Mouse (Mus musculus) heart, embryonic 13.5 days (tissue): Measurements from ENCODE around the gene Eppin. TPM values are rescaled to one million over a fixed set of nuclear protein-coding genes. Genes with fewer than 3 reads are reported as not detected.

Experiments used
- ATAC-seq: fragments of 200-750 bp; cut with Nextera tagmentation; 2 replicates; pipeline ENCODE4 v1.8.0; 2017; ENCODE audit warnings: moderate TSS enrichment; ENCODE audit not compliant: insufficient number of reproducible peaks, low FRiP score, low TSS enrichment; ENCODE audit errors: extremely low read depth
- H3K27ac ChIP-seq: fragments of 300-500 bp; sonication (generic); replicated peaks from 2 replicates; pipeline ENCODE4 v1.5.1; 2015; ENCODE audit warnings: moderate library complexity, mild to moderate bottlenecking, inconsistent platforms
- H3K27me3 ChIP-seq: fragments of 300-500 bp; sonication (generic); replicated peaks from 2 replicates; pipeline ENCODE4 v1.6.1; 2015; ENCODE audit warnings: mild to moderate bottlenecking, inconsistent platforms
- H3K36me3 ChIP-seq: fragments of 300-500 bp; sonication (generic); 2 replicates; pipeline ENCODE4 v1.6.1; 2015; ENCODE audit warnings: mild to moderate bottlenecking, inconsistent platforms
- H3K4me1 ChIP-seq: fragments of 300-500 bp; sonication (generic); 2 replicates; pipeline ENCODE4 v1.6.1; 2015; ENCODE audit warnings: inconsistent platforms
- H3K4me2 ChIP-seq: fragments of 300-500 bp; sonication (generic); 2 replicates; pipeline ENCODE4 v1.6.1; 2015; ENCODE audit warnings: inconsistent platforms, mild to moderate bottlenecking, moderate library complexity
- H3K4me3 ChIP-seq: fragments of 300-500 bp; sonication (generic); 2 replicates; pipeline ENCODE4 v1.5.1; 2015; ENCODE audit warnings: moderate library complexity, mild to moderate bottlenecking, inconsistent platforms
- H3K9ac ChIP-seq: fragments of 300-500 bp; sonication (generic); 2 replicates; pipeline ENCODE4 v1.6.1; 2015; ENCODE audit warnings: inconsistent platforms, mild to moderate bottlenecking, moderate library complexity
- H3K9me3 ChIP-seq: fragments of 300-500 bp; sonication (generic); 2 replicates; pipeline ENCODE4 v1.6.1; 2016; ENCODE audit warnings: inconsistent platforms
- WGBS: fragments of 180-500 bp; shearing (Covaris S2); methylation state at CpG from one replicate; pipeline ENCODE4 v1.1.7; 2015; ENCODE audit warnings: mixed read lengths; 5-methylcytosine and 5-hydroxymethylcytosine counted together
- polyA plus RNA-seq: library from polyadenylated mRNA; unstranded; fragments of >200 nt; fragmentation: Nextera tagmentation; extraction: Ambion mirVana; gene quantifications from 2 replicates; pipeline ENCODE4 v1.2.1, GENCODE M21; 2015

Gene Eppin
- polyA plus RNA-seq, 1 experiment from 2014 or later, result not detected

DNA sequence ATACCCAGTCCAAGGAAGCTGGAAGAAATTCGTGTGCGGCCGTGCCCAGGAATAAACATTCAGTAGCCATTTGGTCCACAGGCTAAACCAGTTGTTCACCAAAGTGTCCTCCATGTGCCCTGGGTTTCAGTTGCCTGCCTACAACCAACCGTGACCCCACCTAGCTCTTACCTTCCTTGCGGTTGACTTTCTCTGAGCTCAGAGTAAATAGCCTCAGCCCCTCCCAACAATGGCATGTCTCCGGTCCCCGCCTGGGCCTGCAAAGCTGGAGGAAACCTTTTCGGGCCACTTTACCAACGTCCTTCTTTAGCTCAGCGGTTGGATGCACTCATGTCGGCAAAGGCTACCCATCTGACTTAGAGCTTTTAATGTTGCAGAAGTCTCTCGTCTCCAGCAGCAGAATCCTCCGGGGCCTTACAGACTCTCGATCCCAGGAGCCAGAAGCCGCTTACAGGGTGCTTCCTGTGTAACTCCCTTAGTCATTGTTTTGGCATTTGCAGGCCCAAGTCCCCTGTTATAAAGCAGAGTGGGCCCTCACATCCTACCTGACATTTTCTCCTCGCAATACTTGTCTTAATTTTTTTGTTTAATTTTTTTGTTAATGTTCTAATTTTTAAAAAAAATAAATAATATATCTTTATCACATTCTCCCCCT, 34.3 kb downstream of the Eppin start:
- Histone ChIP-seq H3K9me3 (no peaks in the 10 kb centered on the region), H3K4me3 (no peak overlapping the region), H3K36me3 (no peaks in the 10 kb centered on the region), H3K9ac (no peak overlapping the region), H3K27me3 (peaks cover 37% of the 10 kb centered on the region), H3K4me1 (peaks cover 21% of the 10 kb centered on the region), H3K27ac (no peak overlapping the region), H3K4me2 (peak overlapping the region; percentile 16; the same call in 1 of the 2 replicates)
- 36% methylated on average over 16 of the region's 16 CpGs for WGBS
- ATAC-seq, result 0 out of 2 replicates have a peak, but pooled peaks have one; percentile 37

DNA sequence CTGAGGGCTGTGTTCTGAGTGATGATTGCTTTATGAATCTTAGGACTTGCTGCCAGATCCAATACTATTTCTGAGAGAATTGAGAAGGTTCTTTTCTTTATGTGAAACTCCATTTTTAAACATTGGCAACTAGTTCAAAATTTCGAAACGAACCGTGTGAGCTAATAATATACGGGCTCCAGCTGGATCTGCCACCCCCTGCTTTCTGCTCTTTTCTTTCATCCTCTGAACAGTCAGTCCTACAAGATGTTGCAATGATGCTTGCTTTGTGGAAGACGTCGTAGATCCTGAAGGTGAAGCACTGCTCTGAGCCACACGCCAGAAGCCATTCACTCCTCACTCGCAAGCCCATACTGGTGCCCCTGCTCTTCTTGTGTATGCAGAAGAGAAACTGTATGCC, 35.0 kb downstream of the Eppin start:
- no peak overlapping the region for H3K9ac ChIP-seq
- H3K4me2 ChIP-seq, result no peak overlapping the region
- H3K4me3 ChIP-seq, result no peak overlapping the region
- no peaks in the 10 kb centered on the region for H3K9me3 ChIP-seq
- H3K27me3 ChIP-seq, result peaks cover 32% of the 10 kb centered on the region
- WGBS, result 80% methylated on average over 8 of the region's 8 CpGs
- no peaks in the 10 kb centered on the region for H3K36me3 ChIP-seq
- H3K27ac ChIP-seq, result no peak overlapping the region
- ATAC-seq, result no peak
- peaks cover 16% of the 10 kb centered on the region for H3K4me1 ChIP-seq

DNA sequence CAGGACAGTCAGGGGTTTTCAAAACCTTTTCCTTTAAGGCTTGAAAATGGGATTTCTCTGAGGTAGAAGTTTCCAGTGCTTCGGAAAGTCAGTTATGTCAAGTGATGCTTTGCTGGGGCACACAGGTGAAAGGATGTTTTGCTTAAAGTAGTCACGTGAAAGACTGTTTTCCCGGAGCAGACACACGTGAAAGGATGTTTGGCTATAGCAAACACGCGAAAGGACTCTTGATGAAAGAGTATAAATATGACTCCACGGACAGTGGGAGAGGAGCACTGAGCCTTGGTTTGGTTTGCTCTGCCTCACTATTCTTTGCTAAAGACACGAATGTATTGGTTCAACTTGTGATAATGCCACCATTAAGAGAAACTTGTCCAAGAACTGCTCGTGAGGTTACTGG, 41.9 kb downstream of the Eppin start:
- H3K4me3 ChIP-seq, result no peak overlapping the region
- H3K27me3 ChIP-seq, result peaks cover 18% of the 10 kb centered on the region
- no peak overlapping the region for H3K27ac ChIP-seq
- no peak overlapping the region for H3K4me2 ChIP-seq
- 81% methylated on average over 9 of the region's 9 CpGs for WGBS
- no peaks in the 10 kb centered on the region for H3K9me3 ChIP-seq
- peaks cover 7% of the 10 kb centered on the region; the same call in 1 of the 2 replicates for H3K4me1 ChIP-seq
- H3K36me3 ChIP-seq, result no peaks in the 10 kb centered on the region
- no peak for ATAC-seq
- no peak overlapping the region for H3K9ac ChIP-seq

DNA sequence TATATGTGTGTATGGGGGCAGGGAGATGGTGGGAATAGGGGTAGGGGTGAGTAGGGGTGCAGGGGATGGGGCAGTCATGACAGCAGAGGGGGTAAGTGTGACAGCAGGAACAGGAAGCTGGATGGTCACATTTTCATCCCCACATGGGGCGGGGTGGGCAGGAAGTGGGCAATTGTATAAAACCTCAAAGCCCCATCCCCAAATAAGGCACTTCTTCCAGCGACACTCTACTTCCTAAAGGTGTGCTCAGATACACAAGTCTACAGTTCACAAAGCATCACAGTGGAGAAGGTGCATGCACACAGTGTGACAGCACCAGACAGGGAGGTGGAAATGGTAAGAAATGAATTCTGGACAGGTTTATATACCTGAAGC, 42.5 kb downstream of the Eppin start:
- Histone ChIP-seq H3K27me3 (peaks cover 18% of the 10 kb centered on the region), H3K4me3 (no peak overlapping the region), H3K36me3 (no peaks in the 10 kb centered on the region), H3K27ac (no peak overlapping the region), H3K9me3 (no peaks in the 10 kb centered on the region), H3K4me2 (no peak overlapping the region), H3K9ac (no peak overlapping the region), H3K4me1 (peaks cover 7% of the 10 kb centered on the region; the same call in 1 of the 2 replicates)
- WGBS, result 71% methylated on average over 2 of the region's 2 CpGs
- ATAC-seq, result no peak

DNA sequence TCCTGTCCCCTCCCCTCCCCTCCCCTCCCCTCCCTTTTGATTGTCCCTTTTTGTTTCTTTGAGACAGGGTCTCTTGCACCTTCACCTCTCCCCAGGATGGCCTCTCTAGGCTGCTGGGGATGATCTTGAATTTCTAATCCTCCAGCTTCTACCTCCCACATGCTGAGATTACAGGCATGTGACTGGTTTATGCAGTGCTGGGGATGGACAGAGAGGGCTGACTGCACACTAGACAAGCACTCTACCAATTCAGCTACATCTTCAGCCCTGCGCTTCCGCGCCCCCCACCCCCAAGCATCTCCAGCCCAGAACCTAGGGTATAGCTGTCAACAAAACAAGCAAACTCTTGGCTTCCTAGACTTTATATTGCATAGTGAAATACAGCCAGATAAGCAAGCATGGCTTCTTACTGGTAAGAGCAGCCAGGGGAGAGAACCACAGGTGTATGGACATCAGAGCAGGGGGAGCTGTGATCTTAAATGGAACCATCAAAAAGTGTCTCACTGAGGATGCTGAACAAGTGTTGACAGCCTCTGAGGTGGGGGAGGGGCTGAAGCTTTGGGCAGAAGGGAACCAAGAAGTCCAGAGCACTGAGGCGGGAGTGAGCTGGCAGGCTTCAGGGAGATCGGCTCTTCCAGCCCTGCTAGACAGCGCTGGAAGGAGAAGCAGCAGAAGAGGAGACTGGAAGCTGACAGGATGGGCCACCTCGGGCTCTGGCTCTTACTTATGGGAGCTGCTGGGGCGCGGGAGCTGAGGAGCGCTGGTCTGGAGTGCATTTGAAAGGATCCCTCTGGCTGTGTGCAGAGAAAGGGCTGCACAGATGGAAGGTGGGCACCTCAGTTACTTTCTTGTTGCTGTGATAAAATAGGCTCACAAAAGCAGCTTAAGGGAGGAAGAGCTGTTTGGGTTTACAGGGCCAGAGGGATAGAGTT, 43.2 kb downstream of the Eppin start:
- Histone ChIP-seq H3K4me1 (peaks cover 7% of the 10 kb centered on the region; the same call in 1 of the 2 replicates), H3K9ac (peak overlapping the region; percentile 0; the same call in 1 of the 2 replicates), H3K4me2 (no peak overlapping the region), H3K27me3 (peaks cover 18% of the 10 kb centered on the region), H3K9me3 (no peaks in the 10 kb centered on the region), H3K4me3 (no peak overlapping the region), H3K27ac (no peak overlapping the region), H3K36me3 (no peaks in the 10 kb centered on the region)
- WGBS, result 17% methylated on average over 10 of the region's 10 CpGs
- no peak for ATAC-seq

DNA sequence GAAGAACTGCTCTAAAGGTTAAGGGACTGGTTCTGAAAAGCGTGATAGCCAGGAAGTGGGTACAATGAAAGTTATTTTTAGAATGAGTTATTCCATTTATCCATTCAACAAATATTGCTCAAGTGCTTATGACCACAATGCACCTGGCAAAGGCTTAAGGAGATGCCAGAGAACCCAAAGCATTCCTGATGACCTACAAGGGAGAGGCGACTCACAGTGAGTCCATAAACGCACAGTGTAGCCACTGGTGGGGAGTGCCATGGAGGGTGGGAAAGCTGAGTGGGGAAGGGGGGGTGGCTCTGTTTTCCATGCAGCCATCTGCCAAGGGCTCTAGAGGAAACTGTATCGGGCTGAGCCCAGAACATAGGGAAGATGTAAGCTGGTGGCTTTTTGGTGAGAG, 44.1 kb downstream of the Eppin start:
- ATAC-seq, result no peak
- WGBS, result 40% methylated on average over 4 of the region's 4 CpGs

DNA sequence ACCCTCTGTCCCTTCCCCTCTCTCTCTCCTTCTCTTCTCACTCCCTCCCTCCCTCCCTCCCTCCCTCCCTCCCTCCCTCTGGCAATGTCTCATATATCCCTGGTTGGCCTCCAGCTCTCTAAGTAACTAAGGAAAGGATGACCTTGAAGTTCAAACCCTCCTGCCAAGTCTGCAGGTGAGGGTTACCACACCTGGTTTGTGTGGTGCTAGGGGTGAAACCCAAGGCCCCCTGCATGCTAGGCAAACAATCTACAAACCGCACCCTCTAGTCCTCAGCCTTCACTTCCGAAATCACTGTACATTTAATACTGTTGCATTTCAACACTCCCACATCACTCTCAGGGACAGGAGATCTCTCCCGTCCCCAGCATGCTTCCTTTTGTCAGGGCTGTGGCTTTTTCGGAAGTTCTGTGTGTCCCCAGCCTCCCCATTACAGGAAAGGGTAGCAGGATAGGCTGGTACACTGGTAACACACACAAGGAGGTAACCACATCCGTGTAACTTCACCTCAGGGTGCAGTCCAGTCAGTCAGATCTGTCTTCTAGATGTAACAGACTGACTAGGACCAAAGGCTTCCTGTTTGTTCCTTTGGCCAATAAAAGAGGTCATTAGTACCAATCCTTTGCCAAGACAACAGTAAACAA, 48.8 kb downstream of the Eppin start:
- 45% methylated on average over 5 of the region's 5 CpGs for WGBS

More for the DNA sequence above, 44.1 kb downstream of the Eppin start:
- Histone ChIP-seq H3K27me3 (peaks cover 18% of the 10 kb centered on the region), H3K27ac (no peak overlapping the region), H3K9me3 (no peaks in the 10 kb centered on the region), H3K4me2 (no peak overlapping the region), H3K9ac (no peak overlapping the region), H3K4me1 (peaks cover 7% of the 10 kb centered on the region; the same call in 1 of the 2 replicates), H3K36me3 (no peaks in the 10 kb centered on the region), H3K4me3 (no peak overlapping the region)

DNA sequence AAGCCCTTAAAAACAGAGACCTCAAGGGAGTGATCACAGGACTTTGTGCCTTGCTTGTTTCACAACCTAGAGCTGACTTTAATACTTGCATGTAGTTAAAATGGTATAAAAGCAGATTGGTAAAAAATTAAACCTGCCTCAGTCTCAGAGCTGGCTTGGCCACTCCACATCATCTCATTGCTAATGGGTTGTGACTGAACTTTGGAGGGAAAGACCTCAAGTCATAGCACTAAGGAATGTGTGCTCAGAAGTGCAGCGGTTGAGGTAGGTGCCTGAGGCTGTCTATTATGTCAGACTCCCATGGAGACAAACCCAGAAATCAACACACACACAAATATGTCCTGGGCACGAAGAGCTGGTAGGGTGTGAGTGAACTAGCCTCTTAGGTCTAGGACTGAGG, 49.6 kb downstream of the Eppin start:
- Histone ChIP-seq H3K27me3 (peaks cover 3% of the 10 kb centered on the region), H3K4me2 (no peak overlapping the region), H3K27ac (no peak overlapping the region), H3K4me1 (no peaks in the 10 kb centered on the region), H3K9me3 (0 out of 2 replicates have a peak, but pooled peaks cover 6% of the 10 kb centered on the region), H3K36me3 (no peaks in the 10 kb centered on the region), H3K4me3 (no peak overlapping the region), H3K9ac (no peak overlapping the region)
- no peak for ATAC-seq
- 61% methylated on average over 2 of the region's 2 CpGs for WGBS

More for the DNA sequence above, 48.8 kb downstream of the Eppin start:
- Histone ChIP-seq H3K27ac (no peak overlapping the region), H3K9me3 (0 out of 2 replicates have a peak, but pooled peaks cover 6% of the 10 kb centered on the region), H3K4me2 (no peak overlapping the region), H3K4me3 (no peak overlapping the region), H3K9ac (no peak overlapping the region), H3K36me3 (no peaks in the 10 kb centered on the region), H3K27me3 (peaks cover 4% of the 10 kb centered on the region), H3K4me1 (no peaks in the 10 kb centered on the region)
- no peak for ATAC-seq

DNA sequence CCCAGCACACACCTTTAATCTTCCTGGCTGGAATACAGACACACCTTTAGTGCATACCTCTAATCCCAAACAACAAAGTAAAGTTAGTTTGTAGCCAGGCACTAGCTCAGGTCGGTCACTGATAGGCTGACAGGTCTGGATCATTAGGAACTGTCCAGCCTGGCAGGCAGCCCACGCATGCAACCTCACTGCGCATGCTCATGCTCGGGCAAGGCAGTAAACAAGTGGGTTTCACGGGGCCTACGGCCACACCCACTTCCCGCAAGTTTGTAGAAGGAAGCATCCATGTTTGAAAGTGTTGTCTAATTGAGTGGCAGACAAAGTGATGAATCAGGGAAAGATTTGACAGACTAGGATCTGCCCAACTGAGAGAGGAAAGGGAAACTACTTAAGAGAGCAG, 50.8 kb downstream of the Eppin start:
- Histone ChIP-seq H3K4me2 (no peak overlapping the region), H3K4me3 (no peak overlapping the region), H3K36me3 (no peaks in the 10 kb centered on the region), H3K4me1 (no peaks in the 10 kb centered on the region), H3K9me3 (0 out of 2 replicates have a peak, but pooled peaks cover 6% of the 10 kb centered on the region), H3K27ac (no peak overlapping the region), H3K27me3 (no peaks in the 10 kb centered on the region; the same call in none of the 2 replicates), H3K9ac (no peak overlapping the region)
- no peak for ATAC-seq
- WGBS, result 78% methylated on average over 7 of the region's 7 CpGs

DNA sequence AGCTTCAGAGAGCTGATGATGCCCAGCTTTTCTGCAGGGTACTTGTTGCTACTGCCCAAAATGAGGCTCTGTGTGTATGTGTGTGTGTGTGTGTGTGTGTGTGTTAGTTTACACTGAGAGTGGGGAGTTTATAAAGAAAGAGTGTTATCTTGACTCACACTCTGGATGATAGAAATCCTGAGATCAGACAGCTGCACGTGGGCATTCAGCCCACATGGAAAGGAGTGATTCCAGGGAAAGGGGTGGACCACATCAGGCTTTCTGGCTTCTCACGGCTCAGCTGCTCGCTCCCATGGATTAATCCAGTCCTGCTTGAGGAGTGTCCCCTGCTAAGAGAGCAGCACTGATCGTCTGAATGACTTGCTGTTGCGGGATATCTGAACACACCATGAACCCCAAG, 51.3 kb downstream of the Eppin start:
- Histone ChIP-seq H3K36me3 (no peaks in the 10 kb centered on the region), H3K9ac (no peak overlapping the region), H3K27ac (no peak overlapping the region), H3K9me3 (0 out of 2 replicates have a peak, but pooled peaks cover 6% of the 10 kb centered on the region), H3K27me3 (no peaks in the 10 kb centered on the region; the same call in none of the 2 replicates), H3K4me3 (no peak overlapping the region), H3K4me1 (no peaks in the 10 kb centered on the region), H3K4me2 (no peak overlapping the region)
- 58% methylated on average over 5 of the region's 5 CpGs for WGBS
- no peak for ATAC-seq
